In genomic region chr10:130541931-130542691, GRCm38 (mm10) we compare ENCODE assay signal across 7 mouse cellular contexts. TPM values are rescaled to one million over a fixed set of nuclear protein-coding genes. Genes with fewer than 3 reads are reported as not detected.
A peak's percentile ranks its signal among the peaks of the same experiment; 100 is the strongest.
DNase-seq lines count a peak whose midpoint lies in the region; ATAC-seq lines count a peak whose summit lies in the region.
"Not testable (repeated sequence)": the region's sequence is repeated elsewhere in the genome, so short reads cannot be mapped to it uniquely, and the experiment has no call there.

No protein-coding gene starts in this region.

- intact Hi-C loops in gastrocnemius, postnatal 36 days (cut with DNase I); left cerebral cortex, postnatal 25 days (cut with DNase I): not testable (repeated sequence)

- under 1% methylated on average over 20 of the region's 21 CpGs for WGBS in intestine, embryonic 16.5 days

- DNase-seq in adrenal gland, postnatal 10 days: peak; percentile 78
- peak; percentile 76 for DNase-seq in embryo, embryonic 9.5 days (ENCODE audit: extremely low spot score)
- peak; percentile 30 to 49 for DNase-seq in gastrocnemius, postnatal 36 days
- DNase-seq in left cerebral cortex, postnatal 25 days (ENCODE audit: low spot score in 2 of 2): peak; percentile 83 to 92
- peak; percentile 73 for DNase-seq in mesoderm, embryonic 11.5 days (ENCODE audit: low read depth, low spot score)
- peak; percentile 84 to 86 for DNase-seq in right cerebral cortex, postnatal 36 days (ENCODE audit: low spot score in 2 of 2)

- peak; percentile 100 for ATAC-seq in intestine, embryonic 16.5 days

- H3K4me2 ChIP-seq in intestine, embryonic 16.5 days (ENCODE audit: low read depth, low read length): peak overlapping the region; percentile 66

- H3K4me1 ChIP-seq in intestine, embryonic 16.5 days (ENCODE audit: control insufficient read depth, insufficient read depth, low read length): not testable (repeated sequence)

- peak overlapping the region; percentile 71 for H3K9ac ChIP-seq in intestine, embryonic 16.5 days (ENCODE audit: low read depth, low read length)

- H3K9me3 ChIP-seq in intestine, embryonic 16.5 days (ENCODE audit: control insufficient read depth, low read length): not testable (repeated sequence)

- H3K27me3 ChIP-seq in intestine, embryonic 16.5 days (replicated peaks; ENCODE audit: control insufficient read depth, insufficient read depth, low read length): not testable (repeated sequence)

- H3K27ac ChIP-seq in intestine, embryonic 16.5 days (ENCODE audit: low read length): peak overlapping the region; percentile 13; the same call in 1 of the 2 replicates

- peak overlapping the region; percentile 68 for H3K4me3 ChIP-seq in intestine, embryonic 16.5 days (ENCODE audit: low read length)

- H3K36me3 ChIP-seq in intestine, embryonic 16.5 days (ENCODE audit: control insufficient read depth, insufficient read depth, low read length): not testable (repeated sequence)

RNA-seq across cellular contexts. Expression of gene Vmn2r87, which starts 44.9 kb away (rescaled TPM):
- total RNA-seq in adrenal gland, postnatal 10 days (2021): not detected
- not detected for total RNA-seq in gastrocnemius, postnatal 36 days (2021)
- not detected in 2 replicates for polyA plus RNA-seq in intestine, embryonic 16.5 days (2015; fragmentation: Nextera tagmentation; extraction: Ambion mirVana)
- total RNA-seq in left cerebral cortex, postnatal 25 days (2021): 1 to 10 TPM; 1.2 to 1.8 TPM

Comparison
In these comparisons a context has a peak if more than half of its experiments do, and no peak if none do; other contexts are left out.
1. Peak in every context shown above with its lines: DNase-seq, ATAC-seq, H3K4me3 ChIP-seq and H3K27ac ChIP-seq.